Mouse (Mus musculus): ENCODE data around the gene Wdr19.
"Not testable (repeated sequence)": the region's sequence is repeated elsewhere in the genome, so short reads cannot be mapped to it uniquely, and the experiment has no call there.

Wdr19 gene

GRCm38 (mm10) chr5:65194441-65194840, 5.1 kb upstream of the Wdr19 start:
- DNase-seq = no peak

- no peak for DNase-seq
Observed at GRCm38 (mm10) chr5:65204726-65205125, 5.2 kb downstream of the Wdr19 start.

- peak; percentile 25 for DNase-seq
Observed at GRCm38 (mm10) chr5:65213321-65213720, 13.8 kb downstream of the Wdr19 start.

- no peak for DNase-seq
Observed at GRCm38 (mm10) chr5:65217305-65218269, 18.1 kb downstream of the Wdr19 start.

GRCm38 (mm10) chr5:65221037-65221436, 21.5 kb downstream of the Wdr19 start:
- no peak for DNase-seq

- no peak for DNase-seq
Observed at GRCm38 (mm10) chr5:65224056-65224455, 24.6 kb downstream of the Wdr19 start.

GRCm38 (mm10) chr5:65231289-65232003, 31.9 kb downstream of the Wdr19 start:
- DNase-seq = peak; percentile 17

GRCm38 (mm10) chr5:65242740-65243139, 43.2 kb downstream of the Wdr19 start:
- DNase-seq = peak; percentile 19

GRCm38 (mm10) chr5:65247296-65247695, 47.8 kb downstream of the Wdr19 start:
- DNase-seq = no peak

GRCm38 (mm10) chr5:65250185-65250855, 50.8 kb downstream of the Wdr19 start:
- DNase-seq = no peak

GRCm38 (mm10) chr5:65257910-65258505, 58.5 kb downstream of the Wdr19 start:
- DNase-seq = no peak

GRCm38 (mm10) chr5:65273966-65274365, 74.5 kb downstream of the Wdr19 start:
- DNase-seq = no peak

GRCm38 (mm10) chr5:65279133-65279651, 79.7 kb downstream of the Wdr19 start:
- no peak for DNase-seq

- DNase-seq = no peak
Observed at GRCm38 (mm10) chr5:65281216-65281615, 81.7 kb downstream of the Wdr19 start.

- no peak for DNase-seq
Observed at GRCm38 (mm10) chr5:65284171-65284570, 84.7 kb downstream of the Wdr19 start.

GRCm38 (mm10) chr5:65287751-65288701, 88.5 kb downstream of the Wdr19 start:
- peak; percentile 80 for DNase-seq

GRCm38 (mm10) chr5:65289009-65289408, 89.5 kb downstream of the Wdr19 start:
- DNase-seq = not testable (repeated sequence)

- DNase-seq = no peak
Observed at GRCm38 (mm10) chr5:65293627-65294026, 94.1 kb downstream of the Wdr19 start.

- DNase-seq = no peak
Observed at GRCm38 (mm10) chr5:65294270-65294669, 94.8 kb downstream of the Wdr19 start.

- no peak for DNase-seq
Observed at GRCm38 (mm10) chr5:65298167-65298950, 98.9 kb downstream of the Wdr19 start.

GRCm38 (mm10) chr5:65299623-65300022, 100.1 kb downstream of the Wdr19 start:
- not testable (repeated sequence) for DNase-seq
